Mouse (Mus musculus) E14TG2a.4 (cell line): ENCODE results near the gene Il1r1.

Source experiments
- CTCF ChIP-seq: conservative IDR thresholded peaks from 2 replicates; pipeline ENCODE4 v1.5.1; 2014; ENCODE audit warnings: low read length
- NANOG ChIP-seq: IDR thresholded peaks from 2 replicates; pipeline ENCODE4 v1.6.1; 2014; ENCODE audit warnings: borderline replicate concordance, low read length, mixed read lengths

DNA sequence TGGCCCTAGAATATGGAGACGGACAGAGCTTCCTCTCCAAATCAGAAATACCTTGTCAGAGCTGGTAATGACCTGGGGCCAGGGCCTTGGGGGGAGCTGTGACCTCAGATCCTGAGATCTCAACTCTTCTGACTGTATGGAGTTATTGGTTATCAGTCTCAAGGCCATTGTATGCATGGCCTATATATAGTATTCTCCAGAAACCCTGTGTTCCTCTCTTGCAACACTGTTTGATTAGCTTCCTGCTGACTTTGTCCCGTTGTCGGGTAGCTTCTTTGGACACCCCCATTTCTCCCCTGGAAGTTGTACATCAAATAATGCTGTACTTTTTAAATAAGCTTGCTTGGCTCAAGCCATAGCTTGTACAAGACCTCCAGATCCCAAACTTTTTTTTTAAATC lies 97.7 kb downstream of the Il1r1 start:
- TF ChIP-seq NANOG (no peak), CTCF (no peak)
